Mouse (Mus musculus): ENCODE data around the gene Gm21985. TPM values are rescaled to one million over a fixed set of nuclear protein-coding genes. Genes with fewer than 3 reads are reported as not detected.
A peak's percentile ranks its signal among the peaks of the same experiment; 100 is the strongest.

Gm21985 gene
- total RNA-seq (2017): 0.49 to 16.1 TPM (median 12.5 TPM) in 3 replicates

- ATAC-seq (replicated peaks; ENCODE audit: insufficient number of reproducible peaks, low FRiP score, low TSS enrichment, poor library complexity, severe bottlenecking): peak; percentile 34
These were observed at the start of gene Gm21985 for GRCm38 (mm10) chr2:112266242-112266592. Gm21985 (plus strand) TSS chr2:112266314.

- no peak for ATAC-seq (replicated peaks; ENCODE audit: insufficient number of reproducible peaks, low FRiP score, low TSS enrichment, poor library complexity, severe bottlenecking)
These were observed 48.5 kb upstream of the Gm21985 start for GRCm38 (mm10) chr2:112217614-112218013.

GRCm38 (mm10) chr2:112220880-112221279 is 45.2 kb upstream of the Gm21985 start:
- no peak for ATAC-seq (replicated peaks; ENCODE audit: insufficient number of reproducible peaks, low FRiP score, low TSS enrichment, poor library complexity, severe bottlenecking)

- ATAC-seq (replicated peaks; ENCODE audit: insufficient number of reproducible peaks, low FRiP score, low TSS enrichment, poor library complexity, severe bottlenecking): no peak
These were observed 43.5 kb upstream of the Gm21985 start for GRCm38 (mm10) chr2:112222607-112223006.

GRCm38 (mm10) chr2:112224356-112224755 is 41.8 kb upstream of the Gm21985 start:
- ATAC-seq (replicated peaks; ENCODE audit: insufficient number of reproducible peaks, low FRiP score, low TSS enrichment, poor library complexity, severe bottlenecking): no peak

GRCm38 (mm10) chr2:112232623-112233022 is 33.5 kb upstream of the Gm21985 start:
- ATAC-seq (replicated peaks; ENCODE audit: insufficient number of reproducible peaks, low FRiP score, low TSS enrichment, poor library complexity, severe bottlenecking): peak; percentile 83

- no peak for ATAC-seq (replicated peaks; ENCODE audit: insufficient number of reproducible peaks, low FRiP score, low TSS enrichment, poor library complexity, severe bottlenecking)
These were observed 29.5 kb upstream of the Gm21985 start for GRCm38 (mm10) chr2:112236620-112237019.

GRCm38 (mm10) chr2:112238006-112238405 is 28.1 kb upstream of the Gm21985 start:
- no peak for ATAC-seq (replicated peaks; ENCODE audit: insufficient number of reproducible peaks, low FRiP score, low TSS enrichment, poor library complexity, severe bottlenecking)

GRCm38 (mm10) chr2:112239212-112239934 is 26.7 kb upstream of the Gm21985 start, which contains the start of gene Lpcat4:
Lpcat4 (plus strand) TSS chr2:112239468.
- ATAC-seq (replicated peaks; ENCODE audit: insufficient number of reproducible peaks, low FRiP score, low TSS enrichment, poor library complexity, severe bottlenecking): peak; percentile 68

GRCm38 (mm10) chr2:112239935-112240721 is 26.0 kb upstream of the Gm21985 start:
- ATAC-seq (replicated peaks; ENCODE audit: insufficient number of reproducible peaks, low FRiP score, low TSS enrichment, poor library complexity, severe bottlenecking): peak; percentile 48

GRCm38 (mm10) chr2:112241787-112242186 is 24.3 kb upstream of the Gm21985 start:
- no peak for ATAC-seq (replicated peaks; ENCODE audit: insufficient number of reproducible peaks, low FRiP score, low TSS enrichment, poor library complexity, severe bottlenecking)

GRCm38 (mm10) chr2:112245307-112245706 is 20.8 kb upstream of the Gm21985 start:
- no peak for ATAC-seq (replicated peaks; ENCODE audit: insufficient number of reproducible peaks, low FRiP score, low TSS enrichment, poor library complexity, severe bottlenecking)

- ATAC-seq (replicated peaks; ENCODE audit: insufficient number of reproducible peaks, low FRiP score, low TSS enrichment, poor library complexity, severe bottlenecking): no peak
These were observed 19.9 kb upstream of the Gm21985 start for GRCm38 (mm10) chr2:112246193-112246592.

GRCm38 (mm10) chr2:112247323-112247722 is 18.8 kb upstream of the Gm21985 start:
- no peak for ATAC-seq (replicated peaks; ENCODE audit: insufficient number of reproducible peaks, low FRiP score, low TSS enrichment, poor library complexity, severe bottlenecking)

GRCm38 (mm10) chr2:112249780-112250453 is 16.2 kb upstream of the Gm21985 start:
- no peak for ATAC-seq (replicated peaks; ENCODE audit: insufficient number of reproducible peaks, low FRiP score, low TSS enrichment, poor library complexity, severe bottlenecking)

- peak; percentile 52 for ATAC-seq (replicated peaks; ENCODE audit: insufficient number of reproducible peaks, low FRiP score, low TSS enrichment, poor library complexity, severe bottlenecking)
These were observed 11.2 kb upstream of the Gm21985 start for GRCm38 (mm10) chr2:112254675-112255515.

GRCm38 (mm10) chr2:112259241-112259962 is 6.7 kb upstream of the Gm21985 start, which contains the start of gene Nutm1:
Nutm1 (minus strand) TSS chr2:112259291.
- no peak for ATAC-seq (replicated peaks; ENCODE audit: insufficient number of reproducible peaks, low FRiP score, low TSS enrichment, poor library complexity, severe bottlenecking)

All from monocyte, adult 5-6 weeks (primary cell).